Mouse (Mus musculus): Measurements from ENCODE around the gene Haus6. TPM values are rescaled to one million over a fixed set of nuclear protein-coding genes. Genes with fewer than 3 reads are reported as not detected.

Gene Haus6
- polyA plus RNA-seq, 1 experiment from 2014 or later, result 16.7 TPM

DNA sequence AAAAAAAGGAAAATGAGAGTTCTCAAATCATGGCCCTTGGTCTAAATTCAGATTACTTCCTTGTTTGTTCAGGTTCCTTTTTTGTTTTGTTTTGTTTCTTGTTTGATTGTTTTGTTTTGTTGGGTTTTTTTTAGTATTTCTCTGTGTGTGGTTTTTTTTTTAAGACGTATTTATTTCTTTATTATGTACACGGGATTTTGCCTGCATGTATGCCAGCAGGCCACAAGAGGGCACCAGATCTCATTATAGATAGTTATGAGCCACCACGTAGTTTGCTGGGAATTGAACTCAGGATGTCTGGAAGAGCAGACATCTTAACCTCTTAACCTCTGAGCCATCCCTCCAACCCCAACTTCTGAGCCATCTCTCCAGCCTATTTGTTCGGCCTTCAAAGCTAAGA lies 73.9 kb downstream of the Haus6 start:
- no peak overlapping the region for H3K4me2 ChIP-seq (replicated peaks; ENCODE audit: low read depth, low read length)
- no peak overlapping the region for H3K4me3 ChIP-seq (ENCODE audit: low read depth, low read length)
- H3K4me1 ChIP-seq (ENCODE audit: control insufficient read depth, insufficient read depth, low read length), result no peaks in the 10 kb centered on the region
- no peaks in the 10 kb centered on the region for H3K27me3 ChIP-seq (ENCODE audit: control insufficient read depth, insufficient read depth, low read length)
- ATAC-seq (ENCODE audit: insufficient number of reproducible peaks, insufficient read depth, low FRiP score, low read depth), result no peak
- H3K9me3 ChIP-seq (ENCODE audit: control insufficient read depth, low read depth, low read length), result no peaks in the 10 kb centered on the region
- H3K27ac ChIP-seq (ENCODE audit: low read length), result no peak overlapping the region
- H3K9ac ChIP-seq (replicated peaks; ENCODE audit: low read depth, low read length), result no peak overlapping the region
- WGBS, result 42% methylated on average over 4 of the region's 4 CpGs
- no peaks in the 10 kb centered on the region for H3K36me3 ChIP-seq (ENCODE audit: control insufficient read depth, insufficient read depth, low read length)

- no peak for ATAC-seq (ENCODE audit: insufficient number of reproducible peaks, insufficient read depth, low FRiP score, low read depth)
- Histone ChIP-seq H3K4me3 (ENCODE audit: low read depth, low read length) (no peak overlapping the region), H3K36me3 (ENCODE audit: control insufficient read depth, insufficient read depth, low read length) (no peaks in the 10 kb centered on the region), H3K4me1 (ENCODE audit: control insufficient read depth, insufficient read depth, low read length) (no peaks in the 10 kb centered on the region), H3K9ac (replicated peaks; ENCODE audit: low read depth, low read length) (no peak overlapping the region), H3K27ac (ENCODE audit: low read length) (no peak overlapping the region), H3K27me3 (ENCODE audit: control insufficient read depth, insufficient read depth, low read length) (no peaks in the 10 kb centered on the region), H3K4me2 (replicated peaks; ENCODE audit: low read depth, low read length) (no peak overlapping the region), H3K9me3 (ENCODE audit: control insufficient read depth, low read depth, low read length) (no peaks in the 10 kb centered on the region)
- WGBS, result 54% methylated on average over 5 of the region's 5 CpGs
These were observed 77.8 kb downstream of the Haus6 start for GRCm38 (mm10) chr4:86534091-86534481.

- no peak for ATAC-seq (ENCODE audit: insufficient number of reproducible peaks, insufficient read depth, low FRiP score, low read depth)
- 73% methylated on average over 8 of the region's 8 CpGs for WGBS
- Histone ChIP-seq H3K4me2 (replicated peaks; ENCODE audit: low read depth, low read length) (no peak overlapping the region), H3K9me3 (ENCODE audit: control insufficient read depth, low read depth, low read length) (no peaks in the 10 kb centered on the region), H3K27ac (ENCODE audit: low read length) (no peak overlapping the region), H3K36me3 (ENCODE audit: control insufficient read depth, insufficient read depth, low read length) (no peaks in the 10 kb centered on the region), H3K4me3 (ENCODE audit: low read depth, low read length) (no peak overlapping the region), H3K4me1 (ENCODE audit: control insufficient read depth, insufficient read depth, low read length) (no peaks in the 10 kb centered on the region), H3K27me3 (ENCODE audit: control insufficient read depth, insufficient read depth, low read length) (no peaks in the 10 kb centered on the region), H3K9ac (replicated peaks; ENCODE audit: low read depth, low read length) (no peak overlapping the region)
These were observed 78.3 kb downstream of the Haus6 start for GRCm38 (mm10) chr4:86533406-86534090.

DNA sequence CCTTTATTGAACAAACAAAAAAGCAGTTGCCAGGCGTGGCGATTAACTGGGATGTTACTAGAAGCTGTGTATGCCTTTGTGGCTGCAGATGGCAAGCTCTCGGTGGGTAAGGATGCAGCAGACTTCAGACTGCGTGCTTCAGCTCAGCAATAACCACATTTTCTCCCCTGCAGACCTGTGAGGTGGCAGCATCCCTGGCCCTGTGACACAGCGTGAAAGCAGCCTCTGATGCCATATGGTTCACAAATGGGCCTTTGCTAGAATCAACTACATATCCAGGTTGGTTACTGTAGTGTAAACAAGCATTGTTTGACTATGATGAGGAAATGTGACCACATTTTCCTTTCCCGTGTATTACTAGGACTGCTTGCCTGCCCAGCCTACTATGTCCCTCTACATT lies 82.7 kb downstream of the Haus6 start:
- no peaks in the 10 kb centered on the region for H3K36me3 ChIP-seq (ENCODE audit: control insufficient read depth, insufficient read depth, low read length)
- H3K9ac ChIP-seq (replicated peaks; ENCODE audit: low read depth, low read length), result no peak overlapping the region
- ATAC-seq (ENCODE audit: insufficient number of reproducible peaks, insufficient read depth, low FRiP score, low read depth), result no peak
- 73% methylated on average over 6 of the region's 6 CpGs for WGBS
- no peak overlapping the region for H3K27ac ChIP-seq (ENCODE audit: low read length)
- H3K9me3 ChIP-seq (ENCODE audit: control insufficient read depth, low read depth, low read length), result no peaks in the 10 kb centered on the region
- H3K4me1 ChIP-seq (ENCODE audit: control insufficient read depth, insufficient read depth, low read length), result no peaks in the 10 kb centered on the region
- H3K27me3 ChIP-seq (ENCODE audit: control insufficient read depth, insufficient read depth, low read length), result no peaks in the 10 kb centered on the region
- no peak overlapping the region for H3K4me2 ChIP-seq (replicated peaks; ENCODE audit: low read depth, low read length)
- no peak overlapping the region for H3K4me3 ChIP-seq (ENCODE audit: low read depth, low read length)

Other genes starting within 250 kb of the Haus6 start
- gene Saxo1, start 53.7 kb downstream of the Haus6 start, polyA plus RNA-seq (2014; fragmentation: Nextera tagmentation; extraction: Ambion mirVana), result not detected in 2 replicates
- gene Rraga, start 36.4 kb downstream of the Haus6 start, polyA plus RNA-seq (2014; fragmentation: Nextera tagmentation; extraction: Ambion mirVana), result 81.8 and 96.6 TPM in 2 replicates
- 59.6 and 60.1 TPM in 2 replicates for gene Plin2, start 58.0 kb upstream of the Haus6 start, polyA plus RNA-seq (2014; fragmentation: Nextera tagmentation; extraction: Ambion mirVana)
- 12.4 and 18.1 TPM in 2 replicates for gene Dennd4c, start 136.5 kb upstream of the Haus6 start, polyA plus RNA-seq (2014; fragmentation: Nextera tagmentation; extraction: Ambion mirVana)
- gene Rps6, start 245.4 kb upstream of the Haus6 start, polyA plus RNA-seq (2014; fragmentation: Nextera tagmentation; extraction: Ambion mirVana), result 869 and 870 TPM in 2 replicates